Mouse (Mus musculus): ENCODE measurements at regions not wholly inside any gene's neighbourhood (a gene's known extent, or its start where the extent isn't known, plus 50 kb on each side); places are given as distances from the start of the nearest gene placed in this dataset.

DNA sequence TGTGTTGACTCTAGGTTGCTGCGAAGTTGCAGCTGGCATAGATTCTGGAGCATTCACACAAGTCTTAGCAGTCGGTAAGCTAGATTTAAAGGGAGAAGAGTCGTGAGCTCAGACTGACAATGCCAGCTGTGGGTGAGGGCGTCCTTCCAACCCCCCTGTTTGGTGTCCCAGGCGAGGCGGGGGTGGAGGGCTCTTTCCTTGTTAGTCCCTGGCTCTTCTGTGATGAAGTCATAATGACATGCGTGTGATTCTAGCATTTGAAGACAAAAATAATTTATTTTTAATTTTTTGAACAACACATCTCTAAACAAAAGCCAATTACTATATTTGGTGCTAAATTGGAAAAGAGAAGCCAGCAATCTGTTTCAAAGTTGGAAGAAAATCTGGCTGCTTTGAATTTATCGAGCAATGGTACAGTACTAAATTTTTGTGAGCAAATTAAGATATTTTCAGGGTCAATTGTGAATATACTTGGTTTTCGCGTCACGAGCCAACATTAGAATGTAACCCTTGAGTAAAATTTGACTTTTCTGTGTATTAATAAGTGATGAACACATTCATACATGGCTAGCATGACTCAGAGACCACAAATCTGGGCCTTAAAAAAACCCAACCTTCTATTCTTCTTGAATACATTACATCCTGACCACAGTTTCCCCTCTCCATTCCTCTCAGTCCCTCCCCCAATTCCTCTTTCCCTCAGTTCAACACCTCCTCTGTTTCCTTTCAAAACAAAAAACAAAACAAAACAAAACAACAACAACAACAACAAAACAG lies 53.7 kb upstream of the Pcdh8 start:
- TF ChIP-seq CEBPB (IDR thresholded peaks at IDR 0.05; ENCODE audit: insufficient read depth, poor library complexity, severe bottlenecking) (no peak), REST (IDR thresholded peaks at IDR 0.05; ENCODE audit: insufficient read depth, insufficient read length) (no peak), MYOD1 (IDR thresholded peaks at IDR 0.05; ENCODE audit: control insufficient read depth in 1 of 3, insufficient read length in 2 of 3, low read depth in 2 of 3) (peak in 2 of 3 experiments; percentile 26 to 74)
